Mouse (Mus musculus): ENCODE data around the gene Olfr521.

DNA sequence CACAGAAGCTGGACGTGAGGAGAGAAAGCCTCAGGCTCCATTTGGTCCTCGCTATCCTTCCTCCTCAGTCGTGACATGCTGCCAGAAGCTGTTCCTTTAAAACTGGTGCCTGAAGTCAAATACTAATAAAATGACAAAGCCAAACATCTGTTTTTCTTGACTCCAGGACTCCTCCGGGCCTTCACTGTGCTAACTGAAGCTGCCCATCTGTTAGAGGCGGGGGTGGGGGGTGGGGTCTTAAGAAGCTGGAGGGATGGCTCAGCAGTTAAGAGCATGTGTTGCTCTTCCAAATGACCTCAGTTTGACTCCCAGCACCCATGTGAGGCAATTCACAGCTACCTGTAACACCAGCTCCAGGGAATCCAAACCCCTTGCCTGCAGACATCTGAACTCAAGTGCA is 25.3 kb downstream of the Olfr521 start:
- TF ChIP-seq CTCF (IDR thresholded peaks at IDR 0.05; ENCODE audit: low read depth, low read length) (no peak), POLR2A (IDR thresholded peaks at IDR 0.05; ENCODE audit: insufficient read depth, low read length) (no peak)

Measured in ES-Bruce4 (cell line).